Mouse (Mus musculus): ENCODE results near the gene Faap100. TPM values are rescaled to one million over a fixed set of nuclear protein-coding genes. Genes with fewer than 3 reads are reported as not detected.

Faap100 gene
- 13.6 and 17.9 TPM in 2 replicates for polyA plus RNA-seq (2015; fragmentation: Nextera tagmentation; extraction: Ambion mirVana)

DNA sequence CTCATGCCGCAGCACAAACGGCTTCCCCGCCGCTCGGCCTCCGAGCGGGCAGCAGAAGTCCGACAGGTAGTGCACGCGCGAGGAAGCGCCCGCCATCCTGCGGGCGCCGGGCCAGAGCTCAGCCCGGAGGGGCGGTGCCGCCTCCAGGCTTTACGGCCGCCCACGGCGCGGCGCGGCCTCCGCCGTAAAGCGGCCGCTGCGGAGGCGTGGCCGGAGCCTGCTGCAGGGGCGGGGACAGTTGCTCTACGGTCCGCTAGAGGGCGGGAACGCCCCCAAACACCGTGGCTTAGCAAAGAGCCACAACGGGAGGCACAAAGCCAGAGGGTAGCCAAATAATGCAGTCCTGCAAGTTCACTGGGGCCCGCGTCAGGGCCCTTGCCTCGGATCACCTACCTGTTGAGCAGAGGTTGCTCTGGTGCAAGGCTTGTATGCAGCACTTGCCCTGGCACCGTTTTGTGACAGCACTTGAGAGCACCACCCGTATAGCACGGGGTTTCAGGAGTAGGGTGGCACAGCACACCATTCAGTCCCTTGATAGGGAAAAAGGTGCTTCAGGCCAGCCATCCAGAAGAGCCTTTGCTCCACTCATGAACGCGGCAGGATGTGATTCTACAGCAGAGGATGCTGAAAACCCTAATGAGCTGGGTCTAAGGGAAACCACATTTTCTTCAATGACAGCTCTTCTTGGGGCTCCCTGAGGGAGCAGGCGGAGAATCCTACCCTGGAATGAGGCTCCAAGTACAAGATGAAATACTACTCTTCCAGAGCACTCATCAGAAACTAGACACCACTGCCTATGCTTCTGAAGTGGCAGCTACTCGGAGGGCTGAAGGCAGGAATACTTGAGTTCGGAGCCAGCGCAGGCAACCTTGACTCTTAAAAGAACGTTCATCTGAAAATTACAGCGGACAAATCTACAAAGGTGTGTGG lies at the start of gene Faap100:
Gene Faap100, minus strand, starts transcription at position 154 of the 930 bp plus-strand sequence.

DNA sequence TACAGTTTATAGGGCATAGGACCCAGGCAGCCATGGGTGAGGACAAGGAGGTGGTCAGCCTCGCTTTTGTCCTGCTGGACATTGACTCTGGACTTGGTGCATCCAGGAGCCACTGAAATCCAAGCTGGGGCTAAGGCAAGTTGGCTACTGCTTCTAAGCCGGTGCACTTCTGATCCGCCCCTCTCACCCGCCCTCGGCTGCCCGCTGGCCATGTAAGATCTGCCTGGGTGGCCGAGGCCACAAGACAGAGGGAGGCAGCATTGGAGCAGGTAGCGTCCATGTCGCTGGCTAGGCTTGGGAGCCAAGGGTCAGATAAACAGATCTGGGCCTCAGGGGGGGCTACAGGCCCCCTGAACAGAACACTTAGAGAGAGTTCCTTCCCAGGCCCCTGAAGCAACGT lies 17.3 kb downstream of the Faap100 start, which contains the start of gene Fscn2:
Gene Fscn2, plus strand, starts transcription at position 240 of the 400 bp plus-strand sequence.

GRCm38 (mm10) chr11:120347791-120348683 lies 30.5 kb downstream of the Faap100 start, which contains the start of gene Actg1:
Gene Actg1, minus strand, starts transcription at chr11:120348542.

Small RNA genes within 50 kb of the gene (microRNA-seq; reads per million reads assigned to microRNA genes)
- gene Gm23419 (0 to 0.10 reads per million in 2 experiments), gene Mir6935 (1.5 to 2.5 reads per million in 2 experiments)

Other genes with a start within 250 kb of the Faap100 start
- gene Slc38a10, start 227.4 kb downstream of the Faap100 start, polyA plus RNA-seq (2015; fragmentation: Nextera tagmentation; extraction: Ambion mirVana): 36.1 and 43.6 TPM in 2 replicates
- 2.8 and 3.3 TPM in 2 replicates for gene Bahcc1, start 145.8 kb downstream of the Faap100 start, polyA plus RNA-seq (2015; fragmentation: Nextera tagmentation; extraction: Ambion mirVana)
- gene Actg1, start 30.2 kb downstream of the Faap100 start, polyA plus RNA-seq (2015; fragmentation: Nextera tagmentation; extraction: Ambion mirVana): 620 and 703 TPM in 2 replicates
- gene Fscn2, start 17.2 kb downstream of the Faap100 start, polyA plus RNA-seq (2015; fragmentation: Nextera tagmentation; extraction: Ambion mirVana): 3.7 and 3.9 TPM in 2 replicates
- 26.1 and 28.5 TPM in 2 replicates for gene Nploc4, start 58.9 kb upstream of the Faap100 start, polyA plus RNA-seq (2015; fragmentation: Nextera tagmentation; extraction: Ambion mirVana)
- 0.07 TPM in 1 of 2 replicates, not detected in the other for gene Tspan10, start 63.9 kb upstream of the Faap100 start, polyA plus RNA-seq (2015; fragmentation: Nextera tagmentation; extraction: Ambion mirVana)
- 0.32 and 0.35 TPM in 2 replicates for gene Pde6g, start 74.7 kb upstream of the Faap100 start, polyA plus RNA-seq (2015; fragmentation: Nextera tagmentation; extraction: Ambion mirVana)
- gene Oxld1, start 79.3 kb upstream of the Faap100 start, polyA plus RNA-seq (2015; fragmentation: Nextera tagmentation; extraction: Ambion mirVana): 40.3 and 48.5 TPM in 2 replicates
- 8.1 and 8.7 TPM in 2 replicates for gene Ccdc137, start 79.4 kb upstream of the Faap100 start, polyA plus RNA-seq (2015; fragmentation: Nextera tagmentation; extraction: Ambion mirVana)
- 28.0 and 33.5 TPM in 2 replicates for gene Arl16, start 88.8 kb upstream of the Faap100 start, polyA plus RNA-seq (2015; fragmentation: Nextera tagmentation; extraction: Ambion mirVana)
- gene Mrpl12, start 105.8 kb upstream of the Faap100 start, polyA plus RNA-seq (2015; fragmentation: Nextera tagmentation; extraction: Ambion mirVana): 191 and 195 TPM in 2 replicates
- gene Slc25a10, start 113.1 kb upstream of the Faap100 start, polyA plus RNA-seq (2015; fragmentation: Nextera tagmentation; extraction: Ambion mirVana): 15.4 and 38.7 TPM in 2 replicates
- 0.17 and 0.27 TPM in 2 replicates for gene Gcgr, start 151.9 kb upstream of the Faap100 start, polyA plus RNA-seq (2015; fragmentation: Nextera tagmentation; extraction: Ambion mirVana)
- 123 and 145 TPM in 2 replicates for gene Mcrip1, start 171.0 kb upstream of the Faap100 start, polyA plus RNA-seq (2015; fragmentation: Nextera tagmentation; extraction: Ambion mirVana)
- 121 and 146 TPM in 2 replicates for gene Ppp1r27, start 172.4 kb upstream of the Faap100 start, polyA plus RNA-seq (2015; fragmentation: Nextera tagmentation; extraction: Ambion mirVana)
- 311 and 389 TPM in 2 replicates for gene P4hb, start 194.5 kb upstream of the Faap100 start, polyA plus RNA-seq (2015; fragmentation: Nextera tagmentation; extraction: Ambion mirVana)
- 252 and 323 TPM in 2 replicates for gene Arhgdia, start 202.9 kb upstream of the Faap100 start, polyA plus RNA-seq (2015; fragmentation: Nextera tagmentation; extraction: Ambion mirVana)
- 130 and 181 TPM in 2 replicates for gene Alyref, start 219.6 kb upstream of the Faap100 start, polyA plus RNA-seq (2015; fragmentation: Nextera tagmentation; extraction: Ambion mirVana)
- 109 and 118 TPM in 2 replicates for gene Anapc11, start 219.7 kb upstream of the Faap100 start, polyA plus RNA-seq (2015; fragmentation: Nextera tagmentation; extraction: Ambion mirVana)
- 1.2 and 2.0 TPM in 2 replicates for gene Npb, start 229.7 kb upstream of the Faap100 start, polyA plus RNA-seq (2015; fragmentation: Nextera tagmentation; extraction: Ambion mirVana)
- 35.3 and 46.1 TPM in 2 replicates for gene Pcyt2, start 239.2 kb upstream of the Faap100 start, polyA plus RNA-seq (2015; fragmentation: Nextera tagmentation; extraction: Ambion mirVana)
- 11.3 and 14.0 TPM in 2 replicates for gene Sirt7, start 246.5 kb upstream of the Faap100 start, polyA plus RNA-seq (2015; fragmentation: Nextera tagmentation; extraction: Ambion mirVana)